Mouse (Mus musculus): ENCODE results near the gene Olfr1079. TPM values are rescaled to one million over a fixed set of nuclear protein-coding genes. Genes with fewer than 3 reads are reported as not detected.
"Not testable (repeated sequence)": the region's sequence is repeated elsewhere in the genome, so short reads cannot be mapped to it uniquely, and the experiment has no call there.

Gene Olfr1079
- not detected in 2 replicates for polyA plus RNA-seq (2016; fragmentation: Nextera tagmentation; extraction: Ambion mirVana)

GRCm38 (mm10) chr2:86542380-86542779 is at the start of gene Olfr1079:
Gene Olfr1079, minus strand, starts transcription at chr2:86542480.
- Histone ChIP-seq H3K27me3 (no peaks in the 10 kb centered on the region), H3K9ac (no peak within 1 kb of the TSS), H3K36me3 (replicated peaks) (no peaks in the 10 kb centered on the region), H3K27ac (no peak within 1 kb of the TSS), H3K4me2 (no peak within 1 kb of the TSS), H3K4me1 (no peaks in the 10 kb centered on the region), H3K4me3 (replicated peaks) (no peak within 1 kb of the TSS), H3K9me3 (no peaks in the 10 kb centered on the region)
- no peak for ATAC-seq (ENCODE audit: low FRiP score)
- WGBS, result 63% methylated on average over 1 of the region's 1 CpGs

DNA sequence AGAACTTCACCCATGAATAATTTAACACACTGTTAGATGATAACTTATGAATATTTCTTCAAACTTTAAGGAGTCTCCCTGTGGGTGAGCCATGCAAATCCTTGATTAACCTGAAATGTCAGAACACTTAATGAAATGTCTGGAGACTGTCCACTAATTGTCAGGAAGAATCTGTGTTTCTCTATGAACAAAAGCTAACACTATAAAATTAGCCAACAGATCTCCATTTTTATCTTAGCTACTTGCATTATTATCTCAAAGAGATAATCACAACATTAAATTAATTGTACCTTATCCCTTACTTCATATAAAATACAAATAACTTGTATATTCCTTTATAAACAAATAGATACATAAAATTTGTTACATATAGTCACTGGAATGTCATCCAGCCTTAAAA is 15.9 kb upstream of the Olfr1079 start, which contains the start of gene Olfr1080:
Olfr1080 (minus strand) TSS at position 101 of the 400 bp plus-strand sequence.
- not testable (repeated sequence) for ATAC-seq (ENCODE audit: low FRiP score)

DNA sequence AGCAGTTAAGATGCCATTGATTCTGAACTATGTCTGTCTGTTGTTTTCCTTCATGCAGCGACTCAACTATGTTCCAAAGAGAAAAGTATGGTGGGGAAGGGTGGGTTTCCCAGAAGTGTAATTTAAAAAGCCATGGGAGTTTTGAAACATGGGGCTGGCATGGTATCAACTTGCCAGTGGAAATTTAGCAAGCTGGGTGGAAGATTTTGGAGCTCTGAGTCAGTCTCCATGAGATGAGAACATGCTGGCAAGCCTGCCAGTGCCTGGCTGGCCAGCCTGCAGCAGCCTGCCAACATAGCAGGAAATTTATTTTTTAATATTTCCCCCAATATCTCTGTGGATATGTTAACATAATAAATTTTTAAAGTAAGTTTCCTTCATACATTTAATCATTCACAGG is 11.3 kb downstream of the Olfr1079 start:
- Histone ChIP-seq H3K36me3 (replicated peaks) (no peaks in the 10 kb centered on the region), H3K27me3 (no peaks in the 10 kb centered on the region), H3K4me1 (no peaks in the 10 kb centered on the region), H3K9me3 (no peaks in the 10 kb centered on the region), H3K4me2 (no peak overlapping the region), H3K27ac (no peak overlapping the region), H3K9ac (no peak overlapping the region), H3K4me3 (replicated peaks) (no peak overlapping the region)
- WGBS, result 67% methylated on average over 1 of the region's 1 CpGs
- no peak for ATAC-seq (ENCODE audit: low FRiP score)

More for the DNA sequence above, 15.9 kb upstream of the Olfr1079 start, which contains the start of gene Olfr1080:
- H3K9me3 ChIP-seq; H3K27me3 ChIP-seq; H3K9ac ChIP-seq; H3K4me3 ChIP-seq (replicated peaks); H3K4me2 ChIP-seq; H3K36me3 ChIP-seq (replicated peaks); H3K27ac ChIP-seq; H3K4me1 ChIP-seq: not testable (repeated sequence)

DNA sequence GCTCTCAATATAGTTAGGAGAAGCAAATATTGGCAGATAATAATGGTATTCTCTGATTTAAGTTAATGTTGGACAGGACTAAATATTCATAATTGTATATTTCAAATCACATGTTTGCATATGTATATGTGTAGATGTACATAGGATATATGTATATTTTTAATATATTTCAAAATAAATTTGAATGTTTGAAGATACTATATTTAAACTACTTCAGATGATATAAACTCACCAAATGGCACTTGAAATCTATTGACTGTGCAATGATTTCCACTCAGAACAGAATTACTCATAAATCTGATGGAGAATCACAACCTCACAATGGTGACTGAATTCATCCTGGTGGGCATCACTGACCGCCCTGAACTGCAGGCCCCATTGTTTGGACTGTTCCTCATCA is 34.1 kb downstream of the Olfr1079 start, which contains the start of gene Olfr1076:
Olfr1076 (plus strand) TSS at position 301 of the 400 bp plus-strand sequence.
- H3K27me3 ChIP-seq, result no peaks in the 10 kb centered on the region
- no peak within 1 kb of the TSS for H3K4me2 ChIP-seq
- H3K4me3 ChIP-seq (replicated peaks), result no peak within 1 kb of the TSS
- ATAC-seq (ENCODE audit: low FRiP score), result no peak
- H3K9me3 ChIP-seq, result no peaks in the 10 kb centered on the region
- no peak within 1 kb of the TSS for H3K9ac ChIP-seq
- no peak within 1 kb of the TSS for H3K27ac ChIP-seq
- WGBS, result 70% methylated on average over 1 of the region's 1 CpGs
- H3K36me3 ChIP-seq (replicated peaks), result no peaks in the 10 kb centered on the region
- no peaks in the 10 kb centered on the region for H3K4me1 ChIP-seq

DNA sequence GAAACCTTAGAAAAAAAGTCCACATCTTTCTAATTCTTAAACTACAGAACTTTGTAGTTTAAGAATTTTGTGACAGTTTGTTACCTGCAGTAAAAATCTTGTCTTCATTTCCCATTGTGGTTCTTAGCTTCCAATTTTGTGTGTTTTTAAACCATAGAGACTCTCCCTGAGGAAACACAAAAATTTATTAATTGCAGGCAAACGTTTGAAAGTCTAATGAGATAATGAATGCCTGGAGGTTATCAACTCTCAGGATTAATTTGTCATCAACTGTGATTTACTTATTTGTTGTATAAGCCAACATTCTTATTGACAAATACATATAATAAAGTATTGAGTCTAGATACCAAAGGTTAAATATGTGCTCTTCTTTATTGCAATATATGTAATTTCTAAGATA is 55.0 kb downstream of the Olfr1079 start, which contains the start of gene Olfr228:
Olfr228 (minus strand) TSS at position 101 of the 400 bp plus-strand sequence.
- H3K4me1 ChIP-seq, result no peaks in the 10 kb centered on the region
- 35% methylated on average over 1 of the region's 1 CpGs for WGBS

More for the DNA sequence above, 55.0 kb downstream of the Olfr1079 start, which contains the start of gene Olfr228:
- no peaks in the 10 kb centered on the region for H3K9me3 ChIP-seq
- no peak within 1 kb of the TSS for H3K4me2 ChIP-seq
- H3K27me3 ChIP-seq, result no peaks in the 10 kb centered on the region
- H3K9ac ChIP-seq, result no peak within 1 kb of the TSS
- no peak for ATAC-seq (ENCODE audit: low FRiP score)
- H3K36me3 ChIP-seq (replicated peaks), result no peaks in the 10 kb centered on the region
- H3K27ac ChIP-seq, result no peak within 1 kb of the TSS
- no peak within 1 kb of the TSS for H3K4me3 ChIP-seq (replicated peaks)

Other genes with a start within 250 kb of the Olfr1079 start
- not detected in 2 replicates for gene Olfr1053, start 227.2 kb downstream of the Olfr1079 start, polyA plus RNA-seq (2016; fragmentation: Nextera tagmentation; extraction: Ambion mirVana)
- not detected in 2 replicates for gene Olfr1054, start 207.0 kb downstream of the Olfr1079 start, polyA plus RNA-seq (2016; fragmentation: Nextera tagmentation; extraction: Ambion mirVana)
- gene Olfr1055, start 192.2 kb downstream of the Olfr1079 start, polyA plus RNA-seq (2016; fragmentation: Nextera tagmentation; extraction: Ambion mirVana), result not detected in 2 replicates
- not detected in 2 replicates for gene Olfr1056, start 180.0 kb downstream of the Olfr1079 start, polyA plus RNA-seq (2016; fragmentation: Nextera tagmentation; extraction: Ambion mirVana)
- gene Olfr1057, start 164.1 kb downstream of the Olfr1079 start, polyA plus RNA-seq (2016; fragmentation: Nextera tagmentation; extraction: Ambion mirVana), result not detected in 2 replicates
- gene Olfr1058, start 153.9 kb downstream of the Olfr1079 start, polyA plus RNA-seq (2016; fragmentation: Nextera tagmentation; extraction: Ambion mirVana), result not detected in 2 replicates
- gene Olfr1061, start 128.4 kb downstream of the Olfr1079 start, polyA plus RNA-seq (2016; fragmentation: Nextera tagmentation; extraction: Ambion mirVana), result not detected in 2 replicates
- gene Olfr1062, start 115.7 kb downstream of the Olfr1079 start, polyA plus RNA-seq (2016; fragmentation: Nextera tagmentation; extraction: Ambion mirVana), result not detected in 2 replicates
- not detected in 2 replicates for gene Olfr1065, start 91.9 kb downstream of the Olfr1079 start, polyA plus RNA-seq (2016; fragmentation: Nextera tagmentation; extraction: Ambion mirVana)
- not detected in 2 replicates for gene Olfr1066, start 86.2 kb downstream of the Olfr1079 start, polyA plus RNA-seq (2016; fragmentation: Nextera tagmentation; extraction: Ambion mirVana)
- not detected in 2 replicates for gene Olfr228, start 55.1 kb downstream of the Olfr1079 start, polyA plus RNA-seq (2016; fragmentation: Nextera tagmentation; extraction: Ambion mirVana)
- gene Olfr1076, start 34.0 kb downstream of the Olfr1079 start, polyA plus RNA-seq (2016; fragmentation: Nextera tagmentation; extraction: Ambion mirVana), result not detected in 2 replicates
- gene Olfr1080, start 15.8 kb upstream of the Olfr1079 start, polyA plus RNA-seq (2016; fragmentation: Nextera tagmentation; extraction: Ambion mirVana), result not detected in 2 replicates
- not detected in 2 replicates for gene Olfr1082, start 56.5 kb upstream of the Olfr1079 start, polyA plus RNA-seq (2016; fragmentation: Nextera tagmentation; extraction: Ambion mirVana)
- not detected in 2 replicates for gene Olfr1084, start 97.2 kb upstream of the Olfr1079 start, polyA plus RNA-seq (2016; fragmentation: Nextera tagmentation; extraction: Ambion mirVana)
- gene Olfr1085, start 119.5 kb upstream of the Olfr1079 start, polyA plus RNA-seq (2016; fragmentation: Nextera tagmentation; extraction: Ambion mirVana), result not detected in 2 replicates
- not detected in 2 replicates for gene Olfr1086, start 137.6 kb upstream of the Olfr1079 start, polyA plus RNA-seq (2016; fragmentation: Nextera tagmentation; extraction: Ambion mirVana)
- not detected in 2 replicates for gene Olfr1087, start 155.9 kb upstream of the Olfr1079 start, polyA plus RNA-seq (2016; fragmentation: Nextera tagmentation; extraction: Ambion mirVana)
- not detected in 2 replicates for gene Olfr1089, start 191.2 kb upstream of the Olfr1079 start, polyA plus RNA-seq (2016; fragmentation: Nextera tagmentation; extraction: Ambion mirVana)
- gene Olfr1090, start 216.5 kb upstream of the Olfr1079 start, polyA plus RNA-seq (2016; fragmentation: Nextera tagmentation; extraction: Ambion mirVana), result not detected in 2 replicates
- gene Olfr1093, start 240.0 kb upstream of the Olfr1079 start, polyA plus RNA-seq (2016; fragmentation: Nextera tagmentation; extraction: Ambion mirVana), result not detected in 2 replicates